Mouse (Mus musculus) midbrain, embryonic 15.5 days (tissue): Measurements from ENCODE around the gene Dirc2. TPM values are rescaled to one million over a fixed set of nuclear protein-coding genes. Genes with fewer than 3 reads are reported as not detected.

Experiments
- ATAC-seq: fragments of 200-750 bp; cut with Nextera tagmentation; replicated peaks from 2 replicates; pipeline ENCODE4 v1.8.0; 2017; ENCODE audit warnings: moderate TSS enrichment
- H3K27ac ChIP-seq: fragments of 300-500 bp; sonication (generic); 2 replicates; pipeline ENCODE4 v1.5.1; 2015; ENCODE audit warnings: mild to moderate bottlenecking, inconsistent platforms
- H3K27me3 ChIP-seq: fragments of 300-500 bp; sonication (generic); replicated peaks from 2 replicates; pipeline ENCODE4 v1.6.1; 2015; ENCODE audit warnings: inconsistent platforms
- H3K36me3 ChIP-seq: fragments of 300-500 bp; sonication (generic); replicated peaks from 2 replicates; pipeline ENCODE4 v1.6.1; 2015; ENCODE audit warnings: inconsistent platforms
- H3K4me1 ChIP-seq: fragments of 300-500 bp; sonication (generic); 2 replicates; pipeline ENCODE4 v1.6.1; 2015; ENCODE audit warnings: inconsistent platforms
- H3K4me2 ChIP-seq: fragments of 300-500 bp; sonication (generic); 2 replicates; pipeline ENCODE4 v1.6.1; 2015; ENCODE audit warnings: inconsistent platforms, mild to moderate bottlenecking, moderate library complexity
- H3K4me3 ChIP-seq: fragments of 300-500 bp; sonication (generic); 2 replicates; pipeline ENCODE4 v1.5.1; 2015; ENCODE audit warnings: mild to moderate bottlenecking, inconsistent platforms
- H3K9ac ChIP-seq: fragments of 300-500 bp; sonication (generic); 2 replicates; pipeline ENCODE4 v1.6.1; 2015; ENCODE audit warnings: mild to moderate bottlenecking, inconsistent platforms
- H3K9me3 ChIP-seq: fragments of 300-500 bp; sonication (generic); 2 replicates; pipeline ENCODE4 v1.6.1; 2016; ENCODE audit warnings: inconsistent platforms
- WGBS: fragments of 180-500 bp; shearing (Covaris S2); methylation state at CpG from one replicate; pipeline ENCODE4 v1.1.7; 2015; ENCODE audit warnings: mixed read lengths; 5-methylcytosine and 5-hydroxymethylcytosine counted together
- polyA plus RNA-seq: library from polyadenylated mRNA; unstranded; fragments of >200 nt; fragmentation: Nextera tagmentation; extraction: Ambion mirVana; gene quantifications from 2 replicates; pipeline ENCODE4 v1.2.1, GENCODE M21; 2015

The Dirc2 gene
- polyA plus RNA-seq, 1 experiment from 2014 or later = 31.4 TPM

- Histone ChIP-seq H3K27ac (no peak overlapping the region), H3K9me3 (no peaks in the 10 kb centered on the region), H3K36me3 (no peaks in the 10 kb centered on the region), H3K4me3 (no peak overlapping the region), H3K27me3 (no peaks in the 10 kb centered on the region), H3K4me1 (no peaks in the 10 kb centered on the region), H3K4me2 (no peak overlapping the region), H3K9ac (no peak overlapping the region)
- WGBS = 78% methylated on average over 6 of the region's 6 CpGs
- peak; percentile 65; the same call in 1 of the 2 replicates for ATAC-seq
Measured at GRCm38 (mm10) chr16:35787163-35787562, 18.0 kb upstream of the Dirc2 start.

GRCm38 (mm10) chr16:35784134-35784725 lies 15.1 kb upstream of the Dirc2 start:
- ATAC-seq = no peak
- Histone ChIP-seq H3K27ac (no peak overlapping the region), H3K9me3 (no peaks in the 10 kb centered on the region), H3K9ac (no peak overlapping the region), H3K4me1 (no peaks in the 10 kb centered on the region), H3K27me3 (no peaks in the 10 kb centered on the region), H3K4me2 (no peak overlapping the region), H3K4me3 (no peak overlapping the region), H3K36me3 (no peaks in the 10 kb centered on the region)
- 93% methylated on average over 7 of the region's 7 CpGs for WGBS

- Histone ChIP-seq H3K36me3 (no peaks in the 10 kb centered on the region), H3K9ac (no peak overlapping the region), H3K9me3 (no peaks in the 10 kb centered on the region), H3K4me1 (no peaks in the 10 kb centered on the region), H3K4me3 (no peak overlapping the region), H3K4me2 (no peak overlapping the region), H3K27me3 (no peaks in the 10 kb centered on the region), H3K27ac (no peak overlapping the region)
- no peak for ATAC-seq
- WGBS = 91% methylated on average over 3 of the region's 3 CpGs
Measured at GRCm38 (mm10) chr16:35783207-35783573, 14.0 kb upstream of the Dirc2 start.

GRCm38 (mm10) chr16:35782451-35783206 lies 13.5 kb upstream of the Dirc2 start:
- no peak overlapping the region for H3K9ac ChIP-seq
- no peak overlapping the region for H3K4me2 ChIP-seq
- H3K4me3 ChIP-seq = no peak overlapping the region
- no peak for ATAC-seq
- no peaks in the 10 kb centered on the region for H3K27me3 ChIP-seq
- H3K27ac ChIP-seq = no peak overlapping the region
- H3K4me1 ChIP-seq = no peaks in the 10 kb centered on the region
- 81% methylated on average over 13 of the region's 13 CpGs for WGBS
- H3K9me3 ChIP-seq = no peaks in the 10 kb centered on the region
- H3K36me3 ChIP-seq = no peaks in the 10 kb centered on the region

GRCm38 (mm10) chr16:35781651-35782050 lies 12.5 kb upstream of the Dirc2 start:
- no peak overlapping the region for H3K9ac ChIP-seq
- H3K9me3 ChIP-seq = no peaks in the 10 kb centered on the region
- H3K4me3 ChIP-seq = no peak overlapping the region
- no peaks in the 10 kb centered on the region for H3K36me3 ChIP-seq
- WGBS = 86% methylated on average over 5 of the region's 5 CpGs
- H3K4me2 ChIP-seq = no peak overlapping the region
- no peaks in the 10 kb centered on the region for H3K27me3 ChIP-seq
- H3K27ac ChIP-seq = no peak overlapping the region
- H3K4me1 ChIP-seq = no peaks in the 10 kb centered on the region
- ATAC-seq = no peak

GRCm38 (mm10) chr16:35781096-35781495 lies 11.9 kb upstream of the Dirc2 start:
- WGBS = 91% methylated on average over 9 of the region's 9 CpGs
- Histone ChIP-seq H3K4me2 (no peak overlapping the region), H3K36me3 (no peaks in the 10 kb centered on the region), H3K4me3 (no peak overlapping the region), H3K4me1 (no peaks in the 10 kb centered on the region), H3K27me3 (no peaks in the 10 kb centered on the region), H3K27ac (no peak overlapping the region), H3K9ac (no peak overlapping the region), H3K9me3 (no peaks in the 10 kb centered on the region)
- ATAC-seq = no peak

- Histone ChIP-seq H3K9ac (no peak overlapping the region), H3K4me2 (no peak overlapping the region), H3K9me3 (no peaks in the 10 kb centered on the region), H3K36me3 (no peaks in the 10 kb centered on the region), H3K27me3 (no peaks in the 10 kb centered on the region), H3K4me1 (no peaks in the 10 kb centered on the region), H3K27ac (no peak overlapping the region), H3K4me3 (no peak overlapping the region)
- no peak for ATAC-seq
- 80% methylated on average over 7 of the region's 7 CpGs for WGBS
Measured at GRCm38 (mm10) chr16:35779681-35780080, 10.5 kb upstream of the Dirc2 start.

- Histone ChIP-seq H3K27me3 (no peaks in the 10 kb centered on the region), H3K9ac (no peak overlapping the region), H3K4me3 (no peak overlapping the region), H3K9me3 (no peaks in the 10 kb centered on the region), H3K27ac (no peak overlapping the region), H3K4me2 (no peak overlapping the region), H3K4me1 (no peaks in the 10 kb centered on the region), H3K36me3 (no peaks in the 10 kb centered on the region)
- ATAC-seq = no peak
- WGBS = 98% methylated on average over 4 of the region's 4 CpGs
Measured at GRCm38 (mm10) chr16:35777768-35778167, 8.6 kb upstream of the Dirc2 start.

- no peak overlapping the region for H3K4me2 ChIP-seq
- 94% methylated on average over 7 of the region's 7 CpGs for WGBS
- no peak overlapping the region for H3K27ac ChIP-seq
- H3K9me3 ChIP-seq = no peaks in the 10 kb centered on the region
- H3K27me3 ChIP-seq = no peaks in the 10 kb centered on the region
- H3K9ac ChIP-seq = no peak overlapping the region
- H3K4me3 ChIP-seq = no peak overlapping the region
- no peak for ATAC-seq
- H3K4me1 ChIP-seq = peaks cover 1% of the 10 kb centered on the region; the same call in 1 of the 2 replicates
- no peaks in the 10 kb centered on the region for H3K36me3 ChIP-seq
Measured at GRCm38 (mm10) chr16:35776737-35777136, 7.6 kb upstream of the Dirc2 start.

GRCm38 (mm10) chr16:35775835-35776234 lies 6.7 kb upstream of the Dirc2 start:
- WGBS = 97% methylated on average over 1 of the region's 1 CpGs
- no peak overlapping the region for H3K4me3 ChIP-seq
- no peaks in the 10 kb centered on the region for H3K9me3 ChIP-seq
- H3K9ac ChIP-seq = no peak overlapping the region
- no peak for ATAC-seq
- H3K36me3 ChIP-seq = no peaks in the 10 kb centered on the region
- H3K4me1 ChIP-seq = peaks cover 10% of the 10 kb centered on the region
- H3K27ac ChIP-seq = no peak overlapping the region
- no peak overlapping the region for H3K4me2 ChIP-seq
- no peaks in the 10 kb centered on the region for H3K27me3 ChIP-seq

- Histone ChIP-seq H3K4me2 (no peak overlapping the region), H3K4me3 (no peak overlapping the region), H3K27ac (no peak overlapping the region), H3K4me1 (peaks cover 30% of the 10 kb centered on the region), H3K27me3 (no peaks in the 10 kb centered on the region), H3K36me3 (no peaks in the 10 kb centered on the region), H3K9me3 (no peaks in the 10 kb centered on the region), H3K9ac (no peak overlapping the region)
- no peak for ATAC-seq
- 89% methylated on average over 5 of the region's 5 CpGs for WGBS
Measured at GRCm38 (mm10) chr16:35772598-35772997, 3.4 kb upstream of the Dirc2 start.

GRCm38 (mm10) chr16:35771606-35772005 lies 2.5 kb upstream of the Dirc2 start:
- H3K27ac ChIP-seq = no peak overlapping the region
- H3K9ac ChIP-seq = no peak overlapping the region
- no peaks in the 10 kb centered on the region for H3K36me3 ChIP-seq
- H3K9me3 ChIP-seq = no peaks in the 10 kb centered on the region
- peaks cover 36% of the 10 kb centered on the region for H3K4me1 ChIP-seq
- peak overlapping the region; percentile 89; the same call in 1 of the 2 replicates for H3K4me3 ChIP-seq
- 87% methylated on average over 5 of the region's 5 CpGs for WGBS
- peak overlapping the region; percentile 97; the same call in 1 of the 2 replicates for H3K4me2 ChIP-seq
- no peaks in the 10 kb centered on the region for H3K27me3 ChIP-seq
- ATAC-seq = no peak

GRCm38 (mm10) chr16:35771141-35771540 lies 2.0 kb upstream of the Dirc2 start:
- no peak for ATAC-seq
- H3K9ac ChIP-seq = peak overlapping the region; percentile 71; the same call in 1 of the 2 replicates
- peaks cover 41% of the 10 kb centered on the region for H3K4me1 ChIP-seq

More at GRCm38 (mm10) chr16:35771141-35771540, 2.0 kb upstream of the Dirc2 start:
- H3K36me3 ChIP-seq = no peaks in the 10 kb centered on the region
- H3K9me3 ChIP-seq = no peaks in the 10 kb centered on the region
- peak overlapping the region; percentile 89 for H3K4me3 ChIP-seq
- 25% methylated on average over 8 of the region's 8 CpGs for WGBS
- peak overlapping the region; percentile 97 for H3K4me2 ChIP-seq
- H3K27ac ChIP-seq = no peak overlapping the region
- no peaks in the 10 kb centered on the region for H3K27me3 ChIP-seq
